Mouse (Mus musculus) yolk sac, embryonic 10.5 days (tissue): Measurements from ENCODE around the gene Nck1.

Experiments
- DNase-seq: peaks from one replicate; pipeline ENCODE4 v3.0.0-alpha.2; 2017; ENCODE audit warnings: low spot score

The Nck1 gene

GRCm38 (mm10) chr9:100535618-100536262, 10.2 kb downstream of the Nck1 start:
- no peak for DNase-seq

DNA sequence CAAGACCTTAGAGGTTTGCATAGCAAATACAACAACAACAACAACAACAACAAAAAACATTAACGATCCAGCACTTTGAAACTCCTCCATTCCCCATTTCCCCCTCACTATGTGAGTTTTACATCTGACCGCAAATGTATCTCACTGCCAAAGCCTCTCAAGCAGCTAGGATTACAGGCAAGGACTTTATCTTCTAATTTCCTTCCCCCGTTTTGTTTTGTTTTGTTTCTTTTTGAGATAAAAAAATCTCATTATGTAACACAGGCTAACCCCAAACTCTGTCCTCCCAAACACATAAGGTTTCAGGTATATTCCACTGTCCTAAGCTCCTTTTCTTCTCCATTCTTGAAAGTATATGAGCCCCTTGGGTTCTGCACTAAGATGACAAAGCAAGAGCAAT, 11.2 kb downstream of the Nck1 start:
- DNase-seq, result no peak

GRCm38 (mm10) chr9:100532847-100533505, 13.0 kb downstream of the Nck1 start:
- no peak for DNase-seq

DNA sequence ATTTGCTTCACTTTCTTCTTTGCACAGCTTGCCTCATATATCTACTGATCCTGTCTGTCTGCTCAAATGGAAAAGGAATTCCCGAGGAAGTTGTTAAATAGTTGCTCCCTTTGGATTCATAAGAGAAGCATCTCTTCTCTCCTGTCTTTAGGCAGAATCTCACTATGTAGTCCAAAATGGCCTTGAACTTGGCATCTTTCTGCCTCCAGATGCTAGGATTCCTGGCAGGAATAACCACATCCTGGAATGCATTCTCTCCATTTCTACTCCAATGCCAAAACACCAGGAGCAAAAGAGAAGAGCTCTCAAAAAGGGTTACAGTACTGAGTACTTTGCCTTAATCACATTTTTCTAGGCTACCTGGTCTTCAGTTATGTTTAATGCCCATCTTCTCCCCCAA, 14.6 kb downstream of the Nck1 start:
- DNase-seq, result no peak

DNA sequence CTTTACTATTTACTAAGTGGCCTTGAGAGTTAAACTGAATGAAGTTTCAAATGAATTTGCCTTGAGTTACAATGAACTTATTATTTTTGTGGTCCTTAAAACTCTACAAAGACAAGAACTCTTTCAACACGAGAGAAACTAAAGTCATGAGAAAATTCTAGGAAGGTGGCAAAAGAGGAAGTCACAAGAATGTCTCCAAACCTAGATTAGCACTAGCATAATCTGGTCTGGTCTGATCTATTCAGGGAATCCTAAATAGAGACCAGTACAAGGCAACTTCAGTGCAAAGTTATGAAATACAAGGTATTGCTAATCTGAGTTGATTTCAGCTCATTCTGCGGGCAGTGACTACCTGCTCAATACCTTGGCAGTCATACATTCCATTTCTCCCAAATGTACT, 20.7 kb downstream of the Nck1 start:
- DNase-seq, result no peak

DNA sequence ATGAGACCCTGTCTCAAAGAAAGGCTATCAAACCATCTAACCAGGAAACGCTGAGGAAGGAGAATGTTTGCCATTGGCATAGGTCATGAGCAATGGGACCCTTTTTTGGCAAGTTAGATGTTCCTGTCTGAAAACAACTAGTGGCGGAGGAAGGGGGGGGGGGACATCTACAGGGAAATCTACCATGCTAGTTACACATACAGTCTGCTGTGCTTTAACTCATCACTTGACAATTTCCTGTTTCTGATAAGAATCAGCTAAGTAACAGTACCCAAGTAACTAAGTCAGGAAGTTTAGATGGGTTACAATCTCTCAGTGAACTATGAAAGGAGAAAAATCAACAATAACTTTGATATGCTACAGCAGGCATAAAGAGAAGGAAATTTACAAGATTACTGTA, 23.9 kb downstream of the Nck1 start:
- no peak for DNase-seq

DNA sequence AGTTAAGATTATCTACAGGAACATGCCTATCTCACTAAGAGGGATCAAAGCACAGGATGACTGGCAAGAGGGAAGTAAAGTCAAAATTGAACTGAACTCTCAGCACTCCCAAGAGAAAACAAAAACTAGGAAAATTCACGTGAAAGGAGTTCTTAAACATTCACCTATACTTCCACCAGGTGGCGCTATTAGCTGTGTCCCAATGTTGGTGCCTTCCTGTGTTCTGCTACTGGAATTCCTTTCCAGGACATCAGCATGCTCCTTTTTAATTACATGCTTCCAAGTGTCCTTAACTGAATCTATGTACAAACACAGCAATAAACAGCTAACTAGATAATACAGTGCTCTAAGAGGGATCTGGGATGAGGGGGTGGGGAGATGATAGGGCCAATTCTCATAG, 25.3 kb downstream of the Nck1 start:
- DNase-seq, result peak; percentile 31

DNA sequence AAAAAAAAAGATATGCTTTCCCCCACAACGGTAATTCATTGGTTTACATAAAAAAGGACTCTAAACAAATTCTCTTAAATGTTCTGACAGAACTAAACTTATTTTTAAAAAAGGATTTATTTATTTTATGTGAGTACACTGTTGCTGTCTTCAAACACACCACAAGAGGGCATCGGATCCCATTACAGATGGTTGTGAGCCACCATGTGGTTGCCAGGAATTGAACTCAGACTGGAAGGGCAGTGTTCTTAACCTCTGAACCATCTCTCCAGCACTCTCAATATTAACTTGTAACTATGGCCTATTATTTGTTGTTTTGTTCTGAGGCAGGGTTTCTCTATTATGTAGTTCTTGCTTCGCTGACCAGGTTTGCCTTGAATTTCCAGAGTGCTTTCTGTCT, 25.9 kb downstream of the Nck1 start:
- DNase-seq, result no peak

GRCm38 (mm10) chr9:100507581-100507980, 38.4 kb downstream of the Nck1 start:
- DNase-seq, result no peak

GRCm38 (mm10) chr9:100506652-100507051, 39.3 kb downstream of the Nck1 start:
- DNase-seq, result no peak

DNA sequence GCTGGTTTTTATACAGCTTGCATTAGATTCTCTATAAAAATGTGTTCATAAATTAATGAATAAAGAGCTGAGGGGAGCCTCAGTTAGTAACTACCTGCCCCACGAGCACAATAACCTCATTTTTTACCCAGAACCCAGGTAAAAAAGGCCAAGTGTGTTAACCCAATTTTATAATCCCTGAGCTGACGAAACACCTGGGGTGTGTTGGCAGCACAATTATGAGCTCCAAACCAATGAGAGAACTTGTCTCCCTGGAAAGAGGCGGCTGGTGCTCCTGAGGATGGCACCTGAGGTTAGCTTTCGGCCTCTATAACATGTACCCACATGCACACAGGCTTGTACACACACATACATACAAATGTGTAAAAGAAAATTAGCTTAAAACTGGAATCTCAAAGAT, 40.4 kb downstream of the Nck1 start:
- no peak for DNase-seq

DNA sequence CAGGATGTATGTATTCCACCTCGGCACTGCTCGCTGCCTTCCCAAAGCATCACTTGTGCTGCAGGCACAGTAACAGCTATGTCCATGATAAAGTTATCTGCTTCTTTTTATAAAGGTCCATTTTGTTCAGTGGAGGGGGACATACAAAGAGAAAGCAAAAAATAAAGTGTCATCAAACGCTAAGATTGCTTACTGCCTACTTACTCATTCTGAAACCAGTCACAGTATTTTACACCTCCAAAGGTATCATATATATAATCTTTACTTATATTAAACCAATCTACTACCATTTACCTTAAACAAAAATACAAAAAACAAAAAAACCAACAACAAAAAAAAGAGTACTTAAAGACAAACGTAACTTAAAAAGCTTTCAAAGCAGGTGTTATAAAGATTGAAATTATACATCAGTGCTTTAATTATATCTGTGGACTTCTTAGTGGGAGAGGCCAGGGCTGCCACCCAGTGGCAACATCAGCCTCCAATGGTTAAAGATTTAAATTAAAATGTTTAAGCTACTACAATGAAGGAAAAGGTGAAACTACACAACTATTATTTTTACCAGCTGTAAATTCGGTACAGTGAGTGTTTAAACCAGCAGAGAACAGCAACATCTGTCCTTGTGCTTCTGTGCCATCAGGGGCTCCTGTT, 52.2 kb downstream of the Nck1 start:
- DNase-seq, result no peak

GRCm38 (mm10) chr9:100491424-100491823, 54.5 kb downstream of the Nck1 start:
- DNase-seq, result no peak

DNA sequence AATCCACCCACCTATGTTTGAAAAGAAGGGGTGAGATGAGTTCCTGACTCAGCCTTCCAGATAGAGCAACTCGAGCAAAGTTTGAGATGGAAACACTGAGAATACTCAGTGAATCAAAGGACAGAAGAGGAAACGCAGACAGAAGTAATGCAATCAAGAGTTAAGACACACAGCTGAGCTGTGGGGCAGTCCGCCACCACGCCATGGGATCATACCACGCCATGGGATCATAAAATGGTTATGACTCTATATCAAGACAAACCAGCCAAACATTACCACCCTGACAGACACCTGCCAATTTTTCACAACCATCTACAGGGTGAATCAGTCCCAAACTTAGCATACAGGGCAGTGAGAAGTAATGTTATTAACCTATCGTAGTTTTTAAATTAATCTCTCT, 57.0 kb downstream of the Nck1 start:
- no peak for DNase-seq

GRCm38 (mm10) chr9:100488056-100488713, 57.7 kb downstream of the Nck1 start:
- no peak for DNase-seq

DNA sequence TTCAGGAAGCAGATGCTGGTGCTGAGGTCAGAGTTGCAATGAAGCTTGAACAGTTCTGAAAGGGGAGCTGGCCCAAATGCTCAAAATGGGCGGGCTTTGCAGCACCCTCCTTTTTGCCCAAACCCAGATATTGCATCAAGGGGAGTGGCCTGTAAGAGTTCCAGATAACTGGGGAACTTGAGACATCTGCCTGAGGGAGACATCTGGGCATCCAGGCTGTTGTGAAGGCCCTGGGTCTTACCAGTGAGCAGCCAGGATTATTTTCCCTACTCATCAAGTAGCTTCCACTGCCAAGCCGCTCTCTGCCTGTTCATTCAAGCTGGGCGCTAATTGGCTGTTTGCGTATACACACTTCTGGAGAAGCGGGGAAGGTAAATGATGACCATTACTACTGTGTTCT, 59.5 kb downstream of the Nck1 start, which contains the start of gene Il20rb:
TSS of gene Il20rb (minus strand) at position 358 of the 400 bp plus-strand sequence.
- no peak for DNase-seq

DNA sequence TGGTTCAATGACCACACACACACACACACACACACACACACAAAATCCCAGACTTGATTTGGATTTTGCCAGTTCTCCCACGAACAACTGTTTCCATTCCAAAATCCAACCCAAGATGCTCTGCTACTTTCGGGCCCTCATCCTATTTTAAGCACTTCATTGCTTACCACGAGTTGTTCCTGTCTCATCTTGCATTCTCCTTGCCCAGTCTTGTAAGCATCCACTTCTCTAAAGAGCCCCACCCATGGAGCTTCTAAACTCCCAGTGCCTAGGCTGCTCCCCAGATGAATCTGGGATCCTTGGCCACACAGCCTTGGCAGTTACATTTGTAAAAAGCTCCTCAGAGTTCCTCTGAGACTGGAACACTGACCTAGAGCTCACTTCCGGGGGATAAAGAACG, 62.6 kb downstream of the Nck1 start:
- DNase-seq, result no peak

- DNase-seq, result no peak
These were observed 64.3 kb downstream of the Nck1 start for GRCm38 (mm10) chr9:100481626-100482025.

GRCm38 (mm10) chr9:100474056-100474455, 71.9 kb downstream of the Nck1 start:
- no peak for DNase-seq

- DNase-seq, result no peak
These were observed 72.6 kb downstream of the Nck1 start for GRCm38 (mm10) chr9:100473361-100473760.

DNA sequence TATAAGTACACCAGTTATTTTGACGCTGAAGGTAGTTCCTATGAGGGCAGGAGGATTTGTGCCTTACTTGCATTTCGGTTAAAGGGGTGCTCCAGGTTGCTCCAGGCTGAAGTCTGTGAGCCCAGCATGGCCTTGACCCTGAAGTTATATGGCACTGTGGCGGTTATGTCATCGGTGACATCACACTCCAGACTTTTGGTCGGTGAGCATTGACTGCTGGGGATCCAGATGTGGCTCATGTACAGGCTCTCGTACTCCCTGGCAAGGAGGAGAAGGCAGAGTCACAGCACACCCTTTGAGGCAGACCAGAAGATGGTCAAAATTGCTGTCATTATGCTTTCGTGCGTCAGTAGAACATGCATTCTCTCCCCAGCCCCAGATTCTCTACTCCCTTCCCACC, 73.0 kb downstream of the Nck1 start:
- no peak for DNase-seq

DNA sequence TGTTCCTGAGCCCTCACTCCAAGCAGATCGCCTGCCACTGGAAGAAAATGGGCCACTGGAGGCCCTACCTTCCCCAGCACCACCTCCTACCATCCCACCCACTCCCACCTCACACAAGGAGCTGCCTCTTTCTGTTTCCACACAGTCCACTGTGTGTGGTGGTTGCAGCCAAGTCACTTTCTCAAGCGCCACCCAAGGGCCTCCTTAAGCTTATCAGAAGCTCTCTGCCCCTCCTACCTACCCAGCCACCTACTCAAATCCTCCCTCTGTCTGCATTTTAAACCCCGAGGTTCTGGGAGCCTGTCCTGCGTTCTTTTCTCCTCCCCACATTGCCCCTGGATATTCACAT, 74.4 kb downstream of the Nck1 start:
- no peak for DNase-seq
